ENCODE assay signal across 8 mouse cellular contexts in the genomic region with DNA sequence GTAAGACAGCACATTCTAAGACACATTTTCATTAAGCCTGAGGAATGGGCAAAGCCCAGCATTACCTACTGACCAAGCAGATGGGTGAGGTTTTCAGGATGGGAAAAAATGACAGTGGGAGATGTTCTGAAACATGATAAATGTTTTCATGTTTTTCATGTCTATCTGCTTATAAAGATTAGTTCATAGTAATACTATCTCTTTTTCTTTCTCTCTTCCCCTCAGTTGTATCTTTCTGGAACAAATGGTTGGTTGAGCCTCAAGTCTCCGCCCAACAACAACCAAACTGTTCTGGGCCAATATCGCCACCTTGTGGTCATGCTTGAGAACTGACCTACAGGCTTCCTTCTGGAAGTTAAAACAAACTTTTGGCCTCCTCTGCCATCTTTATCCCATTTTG. TPM values are rescaled to one million over a fixed set of nuclear protein-coding genes. Genes with fewer than 3 reads are reported as not detected.
A peak's percentile ranks its signal among the peaks of the same experiment; 100 is the strongest.
DNase-seq lines count a peak whose midpoint lies in the region; ATAC-seq and TF ChIP-seq lines count a peak whose summit lies in the region.

No protein-coding gene starts in this region.

- no peak for DNase-seq in gastrocnemius, adult 2 months
- no peak for DNase-seq in gastrocnemius, adult 8-10 months (ENCODE audit: low spot score in 2 of 2)
- DNase-seq in urinary bladder, postnatal 14 days (ENCODE audit: low spot score) = peak; percentile 23
- no peak for DNase-seq in urinary bladder, postnatal 10 days (ENCODE audit: low spot score)
- peak; percentile 58 for DNase-seq in lung, postnatal 14 days
- peak; percentile 85 for DNase-seq in thymus, postnatal 0 days (ENCODE audit: low spot score)

- intact Hi-C loops in gastrocnemius, adult 2 months (cut with DNase I) = no loop called here

- H3K27ac ChIP-seq in gastrocnemius, adult 2 months = no peak overlapping the region

- no peak overlapping the region for H3K4me3 ChIP-seq in gastrocnemius, adult 2 months

- peak; percentile 82 for ATAC-seq in granulocyte monocyte progenitor cell, adult 5-6 weeks (replicated peaks; ENCODE audit: poor library complexity, severe bottlenecking)
- no peak for ATAC-seq in frontal cortex, adult (ENCODE audit: low TSS enrichment)

- peak; percentile 33 for TF ChIP-seq CTCF in gastrocnemius, adult 2 months (IDR thresholded peaks at IDR 0.05)

RNA-seq across cellular contexts. Expression of gene Ikzf1, which starts 57.8 kb away (rescaled TPM):
- under 1 TPM; 0.28 to 0.47 TPM for total RNA-seq in gastrocnemius, adult 2 months (2021)
- total RNA-seq in gastrocnemius, adult 8-10 months (2022) = under 1 TPM; 0.07 to 0.48 (median 0.35) TPM
- total RNA-seq in granulocyte monocyte progenitor cell, adult 5-6 weeks (2014; fragmentation: Nextera tagmentation) = 108 and 128 TPM in 2 replicates
- total RNA-seq in granulocyte monocyte progenitor cell, adult 5-6 weeks (2017) = 51.0 and 56.0 TPM in 2 replicates
- polyA plus RNA-seq in thymus, postnatal 0 days (2015; fragmentation: Nextera tagmentation; extraction: Ambion mirVana) = 91.7 and 100 TPM in 2 replicates

Comparison
In these comparisons a context has a peak if more than half of its experiments do, and no peak if none do; other contexts are left out.
1. DNase-seq: peak in urinary bladder, postnatal 14 days (single experiment), lung, postnatal 14 days (single experiment) and thymus, postnatal 0 days (single experiment); none in gastrocnemius, adult 2 months (single experiment), gastrocnemius, adult 8-10 months (0 of 2) and urinary bladder, postnatal 10 days (single experiment).
2. RNA of gene Ikzf1, which starts 57.8 kb away (total RNA-seq): 51.0 to 128 TPM in granulocyte monocyte progenitor cell, adult 5-6 weeks; 0.28 to 0.47 TPM in gastrocnemius, adult 2 months and 0.07 to 0.48 TPM in gastrocnemius, adult 8-10 months; every median in the first group is over 10 times any median in the second.